16 mouse cellular contexts compared by ENCODE assay signal in genomic region chr9:43917467-43917866, GRCm38 (mm10).
"Had no signal": no experiment of that assay in that cellular context is flagged by ENCODE, and none has a peak within 500 bp of the region (broad histone marks: within the 10 kb centered on the region; RNA-seq: fewer than 3 reads in every experiment).

No protein-coding gene starts in this region.

- H3K4me2 ChIP-seq: lung, embryonic 14.5 days; midbrain, embryonic 12.5 days; neural tube, embryonic 13.5 days; neural tube, embryonic 15.5 days had no signal

- H3K9ac ChIP-seq: lung, embryonic 14.5 days; midbrain, embryonic 12.5 days; neural tube, embryonic 13.5 days; neural tube, embryonic 15.5 days had no signal

- DNase-seq: lung, adult 18-20 months; lung, embryonic 14.5 days; lung, postnatal 10 days; lung, postnatal 4 days; retina, postnatal 1 day; right cerebral cortex, adult 18-20 months; right cerebral cortex, postnatal 25 days; right cerebral cortex, postnatal 4 days; spleen, adult 18-20 months; thymus, adult 18-20 months; thymus, postnatal 14 days; thymus, postnatal 36 days had no signal

- H3K9me3 ChIP-seq: midbrain, embryonic 12.5 days; neural tube, embryonic 13.5 days; neural tube, embryonic 15.5 days had no signal

- H3K27ac ChIP-seq: midbrain, embryonic 12.5 days; neural tube, embryonic 13.5 days; neural tube, embryonic 15.5 days had no signal

- H3K4me3 ChIP-seq: midbrain, embryonic 12.5 days; myocyte; neural tube, embryonic 13.5 days; neural tube, embryonic 15.5 days had no signal

- H3K36me3 ChIP-seq: midbrain, embryonic 12.5 days; neural tube, embryonic 13.5 days; neural tube, embryonic 15.5 days had no signal
